Mouse (Mus musculus) kidney, postnatal 10 days (tissue): ENCODE data around the gene Kcng1.

Experiments used
- DNase-seq: peaks from one replicate; pipeline ENCODE4 v3.0.0; 2021; ENCODE audit warnings: mixed read lengths

The Kcng1 gene

DNA sequence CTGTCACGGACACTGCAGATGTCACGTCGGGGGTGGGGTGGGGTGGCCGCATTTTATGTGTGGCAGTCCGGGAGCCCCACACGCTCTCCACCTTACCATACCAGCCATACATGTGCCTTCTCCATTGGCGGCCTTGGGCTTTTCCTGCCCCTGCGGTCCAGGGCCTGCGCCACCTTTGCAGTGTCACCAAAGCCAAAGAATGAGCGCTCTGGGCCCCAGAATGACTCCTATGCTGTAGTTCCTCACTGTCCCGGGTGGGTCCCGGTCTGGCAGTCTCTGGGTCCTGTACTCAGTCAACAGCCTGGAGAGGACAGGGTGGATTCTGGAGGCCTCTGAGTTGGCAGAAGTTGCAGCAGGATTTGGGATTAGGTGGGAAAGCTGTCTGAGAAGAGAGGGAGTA lies at the start of gene Kcng1:
TSS of gene Kcng1 (minus strand) at position 155 of the 400 bp plus-strand sequence.
- no peak for DNase-seq

GRCm38 (mm10) chr2:168330421-168331070 lies 49.0 kb upstream of the Kcng1 start:
- no peak for DNase-seq

DNA sequence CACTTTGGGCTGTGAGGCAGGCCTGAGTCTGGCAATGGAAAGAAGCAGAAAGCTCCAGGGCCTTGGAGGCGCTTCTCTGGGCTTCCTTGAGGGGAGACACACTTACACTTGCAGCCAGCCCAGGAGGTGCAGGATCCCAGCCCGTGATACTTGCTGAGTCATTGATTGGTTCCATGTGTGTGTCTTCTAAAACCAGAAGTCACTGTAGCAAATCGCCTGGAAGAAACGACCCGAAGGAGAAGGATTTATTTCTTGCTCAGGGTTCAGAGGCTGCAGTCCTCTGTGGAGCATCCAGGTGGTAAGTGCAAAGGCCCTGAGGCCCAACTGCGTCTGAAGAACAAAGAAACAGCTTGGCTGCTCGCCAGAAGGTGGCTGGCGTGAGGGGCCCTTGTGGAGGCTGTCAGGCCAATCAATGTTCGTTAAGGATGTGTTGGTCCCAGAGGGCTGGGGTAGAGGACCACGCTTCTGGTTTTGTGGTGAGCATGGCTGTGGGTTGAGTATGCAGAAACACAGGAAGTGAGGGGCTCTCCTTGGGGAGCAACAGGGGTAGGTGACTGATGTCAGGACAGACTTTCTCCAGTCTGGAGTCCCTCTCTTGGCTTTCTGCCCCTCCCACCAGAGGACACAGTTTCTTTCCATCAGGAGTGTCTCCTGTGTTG lies 40.3 kb upstream of the Kcng1 start:
- DNase-seq = peak; percentile 24

GRCm38 (mm10) chr2:168320388-168321182 lies 39.0 kb upstream of the Kcng1 start:
- peak; percentile 32 for DNase-seq

GRCm38 (mm10) chr2:168314646-168315446 lies 33.3 kb upstream of the Kcng1 start:
- no peak for DNase-seq

DNA sequence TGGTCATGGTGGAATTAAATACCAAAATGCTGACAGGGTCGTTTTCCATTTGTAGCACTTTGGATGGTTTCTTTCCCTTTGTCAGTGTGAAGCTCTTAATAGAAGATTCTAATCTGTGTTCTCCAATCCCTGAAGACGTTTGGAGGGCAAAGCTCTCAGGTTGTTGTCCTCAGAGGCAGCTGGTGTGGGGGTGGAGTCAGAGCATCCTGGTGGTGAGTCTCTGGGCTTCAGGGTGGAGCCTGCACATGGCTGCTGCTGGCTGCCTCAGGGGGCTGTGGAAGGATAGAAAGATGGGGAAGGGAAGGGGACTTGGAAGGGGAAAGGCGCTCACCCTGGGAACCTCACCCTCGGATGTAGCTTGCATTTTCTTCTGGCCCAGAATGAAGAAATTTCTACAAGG lies 31.0 kb upstream of the Kcng1 start:
- no peak for DNase-seq

DNA sequence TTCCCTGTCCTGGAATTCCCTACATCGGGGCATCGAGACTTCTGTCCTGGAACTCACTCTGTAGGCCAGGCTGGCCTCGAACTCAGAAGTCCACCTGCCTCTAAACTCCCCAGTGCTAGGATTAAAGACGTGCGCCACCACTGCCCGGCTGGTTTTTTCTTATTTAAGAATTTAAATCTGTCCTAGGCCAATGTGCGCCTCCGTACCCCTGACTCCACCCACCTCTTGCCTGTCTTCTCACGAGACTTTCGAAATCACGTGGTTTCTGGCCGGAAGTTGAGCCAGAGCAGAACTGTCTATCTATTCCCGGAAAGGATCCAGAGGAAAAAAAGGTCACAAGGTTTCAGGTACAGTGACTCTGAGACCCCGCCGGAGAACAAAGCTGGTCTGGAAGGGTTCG lies 29.5 kb upstream of the Kcng1 start:
- DNase-seq = no peak

GRCm38 (mm10) chr2:168308916-168309315 lies 27.4 kb upstream of the Kcng1 start:
- no peak for DNase-seq

DNA sequence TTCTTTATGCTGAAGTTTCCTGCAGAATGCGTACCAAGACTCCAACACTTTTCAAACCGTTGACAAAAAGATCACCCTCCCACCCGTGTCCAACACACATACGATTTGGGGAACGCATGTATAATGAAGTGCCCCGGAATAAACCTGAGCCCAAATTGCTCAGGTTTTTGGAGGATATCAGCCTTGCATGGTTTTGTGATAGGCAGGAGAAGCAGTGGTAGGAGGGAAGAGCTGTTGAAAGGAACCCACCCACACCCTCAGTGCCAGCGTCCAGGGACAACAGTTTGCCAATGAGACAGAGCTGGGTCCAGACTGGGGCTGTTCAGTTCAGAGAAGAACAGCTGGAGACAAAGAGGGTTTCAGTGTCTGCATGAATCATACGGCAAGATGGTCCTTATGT lies 18.1 kb upstream of the Kcng1 start:
- DNase-seq = no peak

DNA sequence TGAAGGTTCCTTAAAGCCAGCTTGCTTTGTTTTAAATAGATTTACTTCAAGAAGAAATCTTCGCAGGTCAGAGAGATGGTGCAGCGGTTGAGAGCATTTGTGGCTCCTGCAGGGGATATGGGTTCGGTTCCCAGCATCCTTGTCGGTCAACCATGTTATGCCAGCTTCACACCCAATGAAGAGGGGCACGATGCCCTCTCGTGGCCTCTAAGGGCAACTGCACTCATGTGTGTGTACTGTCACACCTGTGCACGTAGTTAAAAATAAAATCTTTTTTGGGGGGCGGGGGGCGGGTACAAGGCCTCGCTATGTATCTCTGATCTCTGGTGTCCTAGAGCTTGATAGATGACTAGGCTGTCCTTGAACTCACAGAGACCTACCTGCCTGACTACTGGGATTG lies 15.0 kb upstream of the Kcng1 start:
- DNase-seq = no peak

DNA sequence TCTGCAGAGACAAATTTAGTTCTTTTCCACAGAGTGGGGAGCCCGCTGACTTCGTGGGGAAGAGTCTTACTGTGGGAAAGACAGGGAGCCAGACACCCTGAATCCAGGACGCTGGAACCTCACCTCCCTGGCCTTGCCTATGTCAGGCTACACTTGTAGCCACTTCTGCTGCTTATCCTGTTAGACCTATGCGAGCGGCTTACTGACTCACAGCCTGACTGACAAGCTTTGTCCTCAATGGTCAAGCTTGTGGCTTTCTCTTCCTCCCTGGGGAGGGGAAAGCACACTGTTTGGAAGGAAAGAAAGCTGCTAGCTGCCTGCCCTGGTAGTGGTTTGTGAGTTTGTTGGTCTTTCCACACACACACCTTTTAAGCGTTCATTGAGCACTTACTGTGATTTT lies 11.0 kb upstream of the Kcng1 start:
- no peak for DNase-seq

DNA sequence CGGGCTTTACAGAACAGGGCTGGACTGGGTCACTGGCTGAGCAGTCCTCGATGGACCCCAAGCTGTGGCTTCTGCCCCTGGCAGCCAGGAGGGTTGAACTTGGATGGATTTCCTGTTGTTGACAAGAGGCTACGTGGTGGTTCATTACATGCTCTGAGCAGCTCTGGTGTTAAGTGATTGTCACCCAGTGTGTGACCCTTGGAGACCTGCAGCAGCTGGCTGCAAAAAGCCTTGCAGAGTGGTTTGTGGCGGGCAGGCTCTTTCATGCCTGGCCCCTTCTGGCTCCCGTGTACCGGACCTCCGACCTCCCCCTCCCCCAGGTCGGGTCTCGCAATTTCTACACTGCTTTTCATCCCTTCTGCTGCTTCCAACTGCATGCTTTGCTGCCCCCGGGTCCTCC lies 10.5 kb upstream of the Kcng1 start:
- DNase-seq = no peak

- no peak for DNase-seq
Measured at GRCm38 (mm10) chr2:168289851-168290250, 8.3 kb upstream of the Kcng1 start.

DNA sequence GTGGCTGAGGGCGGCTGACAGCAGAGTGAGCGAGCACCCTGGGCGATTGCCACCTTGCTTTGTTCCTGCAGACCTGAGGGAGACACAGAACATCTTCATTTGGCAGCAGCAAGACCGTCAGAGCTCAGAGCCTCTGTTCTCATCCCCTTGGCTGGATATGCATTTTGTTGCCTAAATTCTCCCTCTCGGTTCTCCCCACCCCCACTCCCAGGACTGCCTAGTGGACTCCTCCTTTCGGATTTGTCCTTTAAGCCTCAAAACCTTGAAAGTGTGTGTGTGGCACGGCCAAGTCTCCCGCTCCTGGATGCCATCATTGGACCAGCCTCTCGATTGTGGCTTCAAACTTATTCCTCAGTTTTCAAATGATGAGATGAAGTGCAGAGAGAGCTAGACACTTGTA lies 7.5 kb upstream of the Kcng1 start:
- no peak for DNase-seq

GRCm38 (mm10) chr2:168286987-168287386 lies 5.5 kb upstream of the Kcng1 start:
- no peak for DNase-seq

- DNase-seq = no peak
Measured at GRCm38 (mm10) chr2:168285143-168285542, 3.6 kb upstream of the Kcng1 start.

- DNase-seq = peak; percentile 75
Measured at GRCm38 (mm10) chr2:168280729-168281581, 581 bp downstream of the Kcng1 start.

DNA sequence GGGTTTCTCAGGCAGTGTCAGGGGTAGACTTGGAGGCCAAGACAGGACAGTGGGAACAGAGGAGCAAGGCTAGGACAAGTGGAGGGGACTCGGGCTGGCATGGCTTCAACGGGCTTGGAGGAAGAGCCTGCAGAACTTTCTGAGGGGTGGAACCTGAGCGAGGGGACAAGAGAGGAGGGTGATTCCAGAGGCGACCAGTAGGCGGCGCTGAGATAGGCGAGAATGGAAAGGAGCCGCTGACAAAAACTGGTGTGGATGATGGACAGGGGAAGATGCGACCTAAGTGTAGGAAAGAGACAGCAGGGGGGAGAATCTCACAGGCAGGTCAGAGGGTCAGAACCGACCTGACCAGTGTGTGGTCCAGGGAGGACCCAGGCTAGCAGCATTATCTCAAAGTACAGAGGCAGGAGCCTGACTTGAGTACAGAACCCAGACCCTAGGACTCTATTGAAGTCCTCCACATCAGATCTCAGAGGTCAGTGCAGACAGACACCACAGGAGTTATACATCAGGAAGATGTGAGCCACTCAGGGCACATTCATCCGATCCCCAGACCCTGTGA lies 7.1 kb downstream of the Kcng1 start:
- DNase-seq = peak; percentile 86

GRCm38 (mm10) chr2:168273387-168273786 lies 8.1 kb downstream of the Kcng1 start:
- no peak for DNase-seq

GRCm38 (mm10) chr2:168268033-168268432 lies 13.5 kb downstream of the Kcng1 start:
- peak; percentile 64 for DNase-seq

DNA sequence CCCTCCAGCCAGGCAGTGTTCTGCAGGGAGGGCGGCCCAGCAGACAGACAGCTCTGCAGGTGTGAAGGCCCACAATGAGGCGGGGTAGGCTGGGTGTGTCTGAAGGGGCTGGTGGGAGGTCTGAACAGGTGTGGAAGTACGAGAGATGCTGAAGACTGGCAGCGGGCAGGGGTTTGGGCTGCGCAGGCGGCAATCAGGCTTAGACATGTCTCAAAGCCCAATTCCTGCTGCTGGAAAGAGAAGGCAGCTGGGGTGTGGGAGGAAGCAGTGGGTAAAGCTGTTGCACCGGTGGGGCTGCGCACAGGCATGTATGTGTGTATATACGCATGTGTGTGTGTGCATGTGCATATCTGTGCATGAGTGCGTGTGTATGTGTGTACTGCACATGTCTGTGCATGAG lies 20.6 kb downstream of the Kcng1 start:
- DNase-seq = no peak

DNA sequence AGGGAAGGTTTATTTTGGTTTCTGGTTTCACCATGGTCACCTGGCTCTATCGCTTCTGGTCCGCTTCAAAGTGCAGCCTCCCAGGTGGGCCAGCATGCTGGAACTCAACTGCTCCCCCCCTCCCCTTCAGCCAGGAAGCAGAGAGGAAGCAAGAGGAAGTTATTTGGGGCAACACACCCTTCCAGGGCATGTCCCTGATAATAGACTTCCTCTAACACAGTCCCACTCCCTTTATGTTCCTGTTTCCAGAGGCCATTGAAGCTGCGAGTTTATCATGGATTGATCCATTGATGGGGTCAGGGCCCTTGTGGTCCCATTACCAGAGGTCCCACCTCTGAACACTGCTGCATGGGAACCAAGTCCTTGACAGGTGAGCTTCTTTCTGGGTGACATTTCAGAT lies 21.4 kb downstream of the Kcng1 start:
- no peak for DNase-seq
